Mouse (Mus musculus): ENCODE measurements at regions not wholly inside any gene's neighbourhood (a gene's known extent, or its start where the extent isn't known, plus 50 kb on each side); places are given as distances from the start of the nearest gene placed in this dataset.

GRCm38 (mm10) chr12:12850681-12851080, 91.0 kb downstream of the Mycn start:
- no peak for TF ChIP-seq CTCF (IDR thresholded peaks at IDR 0.05; ENCODE audit: low read depth, low read length)
- TF ChIP-seq POLR2A (IDR thresholded peaks at IDR 0.05; ENCODE audit: extremely low read depth, insufficient read depth, low read length) = no peak
